ENCODE assay signal across 12 mouse cellular contexts in the genomic region with DNA sequence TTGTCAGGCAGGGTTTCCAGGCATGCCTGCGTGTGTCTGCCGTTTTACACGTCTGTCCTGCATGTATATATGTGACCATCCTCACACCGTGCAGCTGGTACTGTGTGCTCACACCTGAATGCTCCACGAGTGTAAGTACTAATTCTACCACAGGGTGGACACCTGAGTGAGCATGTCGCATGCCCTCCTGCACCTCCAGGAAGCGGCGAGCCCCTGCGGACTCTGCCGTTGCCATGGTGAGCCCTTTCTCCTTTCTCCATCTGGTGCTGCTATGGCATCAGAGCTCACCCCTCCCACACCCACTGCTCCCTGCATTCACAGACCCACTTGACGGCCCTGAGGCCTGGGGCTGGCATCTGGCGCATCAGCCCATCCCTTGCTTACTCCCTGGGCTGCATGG. TPM values are rescaled to one million over a fixed set of nuclear protein-coding genes. Genes with fewer than 3 reads are reported as not detected.
A peak's percentile ranks its signal among the peaks of the same experiment; 100 is the strongest.
DNase-seq lines count a peak whose midpoint lies in the region; ATAC-seq lines count a peak whose summit lies in the region.
"Had no signal": no experiment of that assay in that cellular context is flagged by ENCODE, and none has a peak within 500 bp of the region (broad histone marks: within the 10 kb centered on the region; RNA-seq: fewer than 3 reads in every experiment).

No protein-coding gene starts in this region.

- 46% methylated on average over 12 of the region's 12 CpGs for WGBS in forebrain, embryonic 14.5 days
- WGBS in midbrain, embryonic 11.5 days, result 48% methylated on average over 12 of the region's 12 CpGs

- no peaks in the 10 kb centered on the region for H3K9me3 ChIP-seq in forebrain, embryonic 14.5 days (replicated peaks; ENCODE audit: control insufficient read depth, low read length)
- no peaks in the 10 kb centered on the region for H3K9me3 ChIP-seq in midbrain, embryonic 11.5 days (ENCODE audit: control insufficient read depth, low read length)
- H3K9me3 ChIP-seq: G1E had no signal

- 0 out of 2 replicates have a peak, but pooled peaks have one; percentile 46 for ATAC-seq in forebrain, embryonic 14.5 days
- peak; percentile 46; the same call in 1 of the 2 replicates for ATAC-seq in midbrain, embryonic 11.5 days (ENCODE audit: low FRiP score)
- ATAC-seq in inflammation-experienced regulatory T-cells, adult 6 months, result no peak

- peaks cover 9% of the 10 kb centered on the region for H3K4me1 ChIP-seq in forebrain, embryonic 14.5 days (ENCODE audit: control insufficient read depth, insufficient read depth, low read length)
- H3K4me1 ChIP-seq in midbrain, embryonic 11.5 days (ENCODE audit: control insufficient read depth, insufficient read depth, low read length), result peaks cover 20% of the 10 kb centered on the region

- H3K9ac ChIP-seq in forebrain, embryonic 14.5 days (ENCODE audit: low read length), result 0 out of 2 replicates have a peak overlapping the region, but pooled peaks have one; percentile 17
- H3K9ac ChIP-seq in midbrain, embryonic 11.5 days (ENCODE audit: low read length), result peak overlapping the region; percentile 24; the same call in 1 of the 2 replicates

- H3K4me2 ChIP-seq in forebrain, embryonic 14.5 days (ENCODE audit: low read length), result no peak overlapping the region
- H3K4me2 ChIP-seq in midbrain, embryonic 11.5 days, result no peak overlapping the region
- H3K4me2 ChIP-seq: liver, embryonic 11.5 days had no signal

- no peak overlapping the region for H3K4me3 ChIP-seq in forebrain, embryonic 14.5 days (ENCODE audit: low read depth, low read length)
- H3K4me3 ChIP-seq in midbrain, embryonic 11.5 days (ENCODE audit: low read depth, low read length), result no peak overlapping the region
- H3K4me3 ChIP-seq: gastrocnemius, adult 2 months had no signal

- peak; percentile 45 for DNase-seq in R1 (ENCODE audit: low read depth, low spot score)
- peak; percentile 74 to 83 for DNase-seq in cerebellum, adult 18-20 months
- peak; percentile 53 for DNase-seq in forebrain, embryonic 14.5 days (ENCODE audit: low spot score)
- no peak for DNase-seq in midbrain, embryonic 11.5 days (ENCODE audit: low spot score, missing footprints)
- no peak for DNase-seq in B cell, adult 2 months
- no peak for DNase-seq in thymus, postnatal 14 days
- no peak for DNase-seq in kidney, postnatal 14 days
- DNase-seq: gastrocnemius, adult 2 months; kidney, adult 9 months had no signal

- H3K36me3 ChIP-seq in forebrain, embryonic 14.5 days (ENCODE audit: control insufficient read depth, insufficient read depth, low read length), result 0 out of 2 replicates have a peak, but pooled peaks cover 2% of the 10 kb centered on the region
- H3K36me3 ChIP-seq in midbrain, embryonic 11.5 days (ENCODE audit: control insufficient read depth, insufficient read depth, low read length), result no peaks in the 10 kb centered on the region
- H3K36me3 ChIP-seq: G1E had no signal

- peak overlapping the region; percentile 44; the same call in 1 of the 2 replicates for H3K27ac ChIP-seq in forebrain, embryonic 14.5 days (ENCODE audit: low read depth, low read length)
- no peak overlapping the region for H3K27ac ChIP-seq in midbrain, embryonic 11.5 days (ENCODE audit: low read depth, low read length)
- H3K27ac ChIP-seq: gastrocnemius, adult 2 months had no signal

- H3K27me3 ChIP-seq in forebrain, embryonic 14.5 days (replicated peaks; ENCODE audit: control insufficient read depth, insufficient read depth, low read length), result no peaks in the 10 kb centered on the region
- no peaks in the 10 kb centered on the region for H3K27me3 ChIP-seq in midbrain, embryonic 11.5 days (ENCODE audit: control insufficient read depth, insufficient read depth, low read length)

RNA-seq across cellular contexts. Expression of gene Aatk, which starts 24.1 kb away (rescaled TPM):
- polyA plus RNA-seq in forebrain, embryonic 14.5 days (2014; fragmentation: Nextera tagmentation; extraction: Ambion mirVana), result 10.9 and 18.3 TPM in 2 replicates
- 1.3 TPM in 2 replicates for polyA plus RNA-seq in midbrain, embryonic 11.5 days (2014; fragmentation: Nextera tagmentation; extraction: Ambion mirVana)
- not detected for polyA plus RNA-seq in inflammation-experienced regulatory T-cells, adult 6 months (2017; shearing (Covaris generic))
- polyA plus RNA-seq: G1E had no signal

Comparison
In these comparisons a context has a peak if more than half of its experiments do, and no peak if none do; other contexts are left out.
1. DNase-seq: peak in R1 (single experiment), cerebellum, adult 18-20 months (2 of 2) and forebrain, embryonic 14.5 days (single experiment); none in midbrain, embryonic 11.5 days (single experiment), B cell, adult 2 months (0 of 2), thymus, postnatal 14 days (single experiment) and kidney, postnatal 14 days (single experiment).